Mouse (Mus musculus): ENCODE measurements at regions not wholly inside any gene's neighbourhood (a gene's known extent, or its start where the extent isn't known, plus 50 kb on each side); places are given as distances from the start of the nearest gene placed in this dataset.

DNA sequence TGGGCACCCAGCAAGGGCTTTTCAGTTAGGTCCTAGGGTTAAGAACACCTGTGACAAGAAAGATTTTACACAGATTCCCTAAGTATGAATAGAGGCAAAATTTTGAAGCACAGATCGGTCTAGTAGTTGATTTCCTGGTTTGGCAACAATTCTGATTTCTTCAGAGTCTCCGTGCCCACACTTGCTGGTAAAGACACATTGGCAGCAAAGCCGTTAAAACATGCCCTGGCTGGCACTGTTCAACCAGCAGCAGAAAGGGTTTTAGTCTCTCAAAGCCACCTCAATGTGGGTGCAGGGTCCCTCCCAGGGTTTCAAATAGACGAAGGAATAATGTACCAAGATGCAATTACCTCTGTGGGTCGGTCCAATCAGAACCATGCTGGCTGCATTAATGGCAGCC is 218.9 kb upstream of the Map3k1 start:
- TF ChIP-seq CTCF (IDR thresholded peaks at IDR 0.05; ENCODE audit: borderline replicate concordance, insufficient read depth, low read length), result no peak
- TF ChIP-seq POLR2A (IDR thresholded peaks at IDR 0.05; ENCODE audit: low read depth, low read length), result no peak

Data from embryonic fibroblast, embryonic 13.5 days (primary cell).